Mouse (Mus musculus): Measurements from ENCODE around the gene Pccb.

DNA sequence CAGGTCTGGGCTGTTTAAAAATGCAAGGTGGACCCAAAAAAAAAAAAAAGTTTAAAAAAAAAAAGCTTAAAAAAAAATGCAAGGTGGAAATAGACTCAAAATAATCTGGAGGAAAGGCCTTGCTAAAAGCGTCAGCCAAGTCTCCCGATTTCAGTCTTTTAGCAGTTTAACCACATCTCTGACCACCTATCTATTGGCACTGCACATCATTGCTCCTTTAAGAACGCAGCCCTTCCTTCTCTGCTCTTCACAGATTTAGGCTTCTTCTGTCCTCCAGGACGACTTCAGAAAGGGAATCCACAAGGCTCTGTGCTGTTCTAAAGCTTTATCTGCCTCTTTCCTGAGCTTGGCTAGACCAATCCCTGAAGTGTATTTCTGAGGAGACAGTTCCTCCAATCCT, 70.6 kb downstream of the Pccb start:
- no peak for TF ChIP-seq CTCF (IDR thresholded peaks at IDR 0.05; ENCODE audit: insufficient read depth, low read length)
- no peak for TF ChIP-seq POLR2A (IDR thresholded peaks at IDR 0.05; ENCODE audit: borderline replicate concordance, extremely low read depth, low read depth, low read length)
